Mouse (Mus musculus) gastrocnemius, adult 18-20 months (tissue): ENCODE measurements at regions not wholly inside any gene's neighbourhood (a gene's known extent, or its start where the extent isn't known, plus 50 kb on each side); places are given as distances from the start of the nearest gene placed in this dataset.

Experiments
- DNase-seq: peaks from one replicate; pipeline ENCODE4 v3.0.0; 2021; ENCODE audit warnings: low spot score

- DNase-seq, result no peak
Observed at GRCm38 (mm10) chr12:106389214-106389613, 379.2 kb downstream of the Vrk1 start.

GRCm38 (mm10) chr12:106392316-106392715 lies 382.3 kb downstream of the Vrk1 start:
- DNase-seq, result no peak

GRCm38 (mm10) chr12:106399085-106399484 lies 389.1 kb downstream of the Vrk1 start:
- DNase-seq, result no peak

- no peak for DNase-seq
Observed at GRCm38 (mm10) chr12:106411075-106411474, 401.0 kb downstream of the Vrk1 start.

GRCm38 (mm10) chr12:106426631-106427030 lies 416.6 kb downstream of the Vrk1 start:
- DNase-seq, result no peak

GRCm38 (mm10) chr12:106429991-106430390 lies 420.0 kb downstream of the Vrk1 start:
- no peak for DNase-seq

GRCm38 (mm10) chr12:106445151-106445550 lies 435.1 kb downstream of the Vrk1 start:
- DNase-seq, result no peak

- DNase-seq, result no peak
Observed at GRCm38 (mm10) chr12:106445976-106446375, 435.9 kb downstream of the Vrk1 start.

- no peak for DNase-seq
Observed at GRCm38 (mm10) chr12:106446876-106447532, 437.0 kb downstream of the Vrk1 start.

- DNase-seq, result no peak
Observed at GRCm38 (mm10) chr12:106448551-106448950, 438.5 kb downstream of the Vrk1 start.

GRCm38 (mm10) chr12:106453491-106453890 lies 443.5 kb downstream of the Vrk1 start:
- no peak for DNase-seq

- DNase-seq, result no peak
Observed at GRCm38 (mm10) chr12:106458215-106458614, 448.2 kb downstream of the Vrk1 start.

GRCm38 (mm10) chr12:106460650-106461049 lies 450.6 kb downstream of the Vrk1 start:
- no peak for DNase-seq

GRCm38 (mm10) chr12:106462281-106462680 lies 452.3 kb downstream of the Vrk1 start:
- no peak for DNase-seq

GRCm38 (mm10) chr12:106464701-106465100 lies 454.7 kb downstream of the Vrk1 start:
- DNase-seq, result no peak

GRCm38 (mm10) chr12:106468173-106468860 lies 458.3 kb downstream of the Vrk1 start:
- no peak for DNase-seq

- no peak for DNase-seq
Observed at GRCm38 (mm10) chr12:106474501-106475165, 464.6 kb downstream of the Vrk1 start.

- no peak for DNase-seq
Observed at GRCm38 (mm10) chr12:106475486-106476050, 465.5 kb downstream of the Vrk1 start.

- DNase-seq, result no peak
Observed at GRCm38 (mm10) chr12:106477040-106477665, 467.1 kb downstream of the Vrk1 start.

GRCm38 (mm10) chr12:106477731-106478130 lies 467.7 kb downstream of the Vrk1 start:
- no peak for DNase-seq

GRCm38 (mm10) chr12:106478381-106478781 lies 468.4 kb downstream of the Vrk1 start:
- no peak for DNase-seq
